Mouse (Mus musculus) heart, embryonic 11.5 days (tissue): Measurements from ENCODE around the gene Supt4a. TPM values are rescaled to one million over a fixed set of nuclear protein-coding genes. Genes with fewer than 3 reads are reported as not detected.

Experiments used
- ATAC-seq: fragments of 200-750 bp; cut with Nextera tagmentation; replicated peaks from 2 replicates; pipeline ENCODE4 v1.8.0; 2017; ENCODE audit warnings: moderate library complexity; ENCODE audit not compliant: insufficient number of reproducible peaks, low FRiP score, low TSS enrichment
- H3K27ac ChIP-seq: fragments of 300-500 bp; sonication (generic); 2 replicates; pipeline ENCODE4 v1.5.1; 2014; ENCODE audit warnings: mild to moderate bottlenecking, low read depth, low read length
- H3K27me3 ChIP-seq: fragments of 300-500 bp; sonication (generic); 2 replicates; pipeline ENCODE4 v1.6.1; 2014; ENCODE audit warnings: mild to moderate bottlenecking, low read length, mixed read lengths; ENCODE audit not compliant: control insufficient read depth, insufficient read depth
- H3K36me3 ChIP-seq: fragments of 300-500 bp; sonication (generic); 2 replicates; pipeline ENCODE4 v1.6.1; 2014; ENCODE audit warnings: mild to moderate bottlenecking, low read length, moderate library complexity, mixed read lengths; ENCODE audit not compliant: control insufficient read depth, insufficient read depth
- H3K4me1 ChIP-seq: fragments of 300-500 bp; sonication (generic); 2 replicates; pipeline ENCODE4 v1.6.1; 2014; ENCODE audit warnings: low read length; ENCODE audit not compliant: control insufficient read depth, insufficient read depth
- H3K4me2 ChIP-seq: fragments of 300-500 bp; sonication (generic); 2 replicates; pipeline ENCODE4 v1.6.1; 2014; ENCODE audit warnings: mild to moderate bottlenecking, moderate library complexity
- H3K4me3 ChIP-seq: fragments of 300-500 bp; sonication (generic); 2 replicates; pipeline ENCODE4 v1.5.1; 2014; ENCODE audit warnings: low read depth, low read length
- H3K9ac ChIP-seq: fragments of 300-500 bp; sonication (generic); 2 replicates; pipeline ENCODE4 v1.6.1; 2014; ENCODE audit warnings: mild to moderate bottlenecking, low read depth, low read length, moderate library complexity
- H3K9me3 ChIP-seq: fragments of 300-500 bp; sonication (generic); replicated peaks from 2 replicates; pipeline ENCODE4 v1.6.1; 2016; ENCODE audit warnings: low read length; ENCODE audit not compliant: control insufficient read depth
- WGBS: fragments of 180-500 bp; shearing (Covaris S2); extraction: QIAGEN DNeasy Blood & Tissue Kit; methylation state at CpG from one replicate; pipeline ENCODE4 v1.1.7; 2014; ENCODE audit not compliant: insufficient replicate concordance; 5-methylcytosine and 5-hydroxymethylcytosine counted together
- polyA plus RNA-seq: library from polyadenylated mRNA; unstranded; fragments of >200 nt; fragmentation: Nextera tagmentation; extraction: Ambion mirVana; gene quantifications from 2 replicates; pipeline ENCODE4 v1.2.1, GENCODE M21; 2014

The Supt4a gene
- polyA plus RNA-seq, 1 experiment from 2014 or later = 120 TPM

DNA sequence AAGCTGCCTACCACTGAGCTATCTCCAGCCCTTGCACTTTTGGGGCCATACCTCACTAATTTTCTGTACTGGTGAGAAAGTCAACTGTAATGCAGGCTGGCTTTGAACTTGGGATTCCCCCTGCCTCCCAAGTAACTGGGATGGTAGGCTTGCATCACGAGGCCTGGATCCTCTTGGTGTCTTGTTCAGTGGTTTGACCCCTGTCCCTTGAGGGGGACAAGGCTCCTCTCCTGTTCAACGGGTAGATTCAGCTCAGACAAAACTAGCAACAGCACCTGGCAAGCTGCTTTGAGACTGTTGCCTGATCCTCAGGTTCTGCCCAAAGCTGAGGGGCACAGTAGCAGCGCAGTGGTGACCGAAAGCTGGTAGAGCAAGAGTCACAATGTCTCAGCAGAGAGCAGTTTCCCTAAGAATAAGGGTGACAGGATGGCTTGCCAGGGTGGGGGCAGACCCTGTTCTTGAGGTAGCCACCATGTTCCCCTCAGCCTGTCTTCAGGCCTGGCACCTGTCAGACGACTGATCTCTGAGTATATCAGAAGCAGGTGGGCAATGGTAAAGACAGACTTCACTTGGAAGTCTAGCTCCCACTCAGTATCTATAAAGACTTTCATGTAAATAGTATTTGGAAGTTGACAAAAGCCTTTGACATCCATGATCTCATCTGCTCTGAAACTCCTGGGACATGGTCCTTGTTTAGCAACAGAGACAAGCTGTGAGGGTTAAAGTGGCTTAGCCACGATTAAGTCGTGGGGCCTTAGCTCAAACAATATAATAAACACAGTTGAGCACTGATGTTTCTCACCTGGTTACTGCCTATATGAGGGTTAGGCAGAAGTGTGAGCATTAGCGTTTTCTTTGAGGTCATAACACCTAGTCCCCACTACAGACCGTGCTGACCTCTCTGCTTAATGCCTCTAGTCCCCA is 8.5 kb downstream of the Supt4a start:
- H3K9ac ChIP-seq = no peak overlapping the region
- H3K4me2 ChIP-seq = no peak overlapping the region
- peaks cover 7% of the 10 kb centered on the region; the same call in 1 of the 2 replicates for H3K36me3 ChIP-seq
- H3K27me3 ChIP-seq = no peaks in the 10 kb centered on the region
- no peak overlapping the region for H3K4me3 ChIP-seq
- WGBS = 76% methylated on average over 9 of the region's 9 CpGs
- no peak overlapping the region for H3K27ac ChIP-seq
- ATAC-seq = no peak
- H3K4me1 ChIP-seq = no peaks in the 10 kb centered on the region; the same call in 1 of the 2 replicates
- H3K9me3 ChIP-seq = no peaks in the 10 kb centered on the region

GRCm38 (mm10) chr11:87747312-87747711 is 10.0 kb downstream of the Supt4a start:
- no peak overlapping the region for H3K4me2 ChIP-seq
- no peaks in the 10 kb centered on the region for H3K27me3 ChIP-seq
- no peaks in the 10 kb centered on the region for H3K9me3 ChIP-seq
- no peak overlapping the region for H3K4me3 ChIP-seq
- H3K27ac ChIP-seq = no peak overlapping the region
- H3K4me1 ChIP-seq = no peaks in the 10 kb centered on the region; the same call in 1 of the 2 replicates
- ATAC-seq = no peak
- no peak overlapping the region for H3K9ac ChIP-seq
- H3K36me3 ChIP-seq = peaks cover 7% of the 10 kb centered on the region; the same call in 1 of the 2 replicates
- 91% methylated on average over 4 of the region's 5 CpGs for WGBS

DNA sequence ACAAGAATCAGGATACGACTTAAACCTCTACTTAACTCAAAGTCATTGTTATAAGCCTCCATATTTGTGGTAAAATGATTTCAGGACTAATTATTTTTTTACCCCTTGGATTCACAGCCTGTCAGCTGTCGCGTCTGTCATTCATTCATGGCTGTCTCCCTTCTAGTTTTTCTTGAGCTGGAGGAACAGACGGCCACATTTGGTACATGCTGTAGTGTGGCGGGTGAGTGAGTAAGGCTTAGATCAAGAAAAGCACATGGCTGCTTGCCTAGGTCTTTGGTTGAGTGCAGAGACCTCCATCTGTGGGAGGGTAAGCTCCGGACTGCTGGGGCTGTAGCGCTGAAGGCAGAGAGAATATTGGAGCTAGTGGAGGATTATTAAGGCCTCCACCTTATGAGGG is 10.4 kb downstream of the Supt4a start:
- ATAC-seq = no peak
- 88% methylated on average over 7 of the region's 7 CpGs for WGBS
- no peaks in the 10 kb centered on the region for H3K27me3 ChIP-seq
- no peak overlapping the region for H3K4me2 ChIP-seq
- H3K27ac ChIP-seq = peak overlapping the region; percentile 80; the same call in 1 of the 2 replicates
- no peak overlapping the region for H3K4me3 ChIP-seq
- H3K4me1 ChIP-seq = no peaks in the 10 kb centered on the region; the same call in 1 of the 2 replicates
- H3K9me3 ChIP-seq = no peaks in the 10 kb centered on the region
- H3K36me3 ChIP-seq = peaks cover 7% of the 10 kb centered on the region; the same call in 1 of the 2 replicates
- H3K9ac ChIP-seq = no peak overlapping the region

DNA sequence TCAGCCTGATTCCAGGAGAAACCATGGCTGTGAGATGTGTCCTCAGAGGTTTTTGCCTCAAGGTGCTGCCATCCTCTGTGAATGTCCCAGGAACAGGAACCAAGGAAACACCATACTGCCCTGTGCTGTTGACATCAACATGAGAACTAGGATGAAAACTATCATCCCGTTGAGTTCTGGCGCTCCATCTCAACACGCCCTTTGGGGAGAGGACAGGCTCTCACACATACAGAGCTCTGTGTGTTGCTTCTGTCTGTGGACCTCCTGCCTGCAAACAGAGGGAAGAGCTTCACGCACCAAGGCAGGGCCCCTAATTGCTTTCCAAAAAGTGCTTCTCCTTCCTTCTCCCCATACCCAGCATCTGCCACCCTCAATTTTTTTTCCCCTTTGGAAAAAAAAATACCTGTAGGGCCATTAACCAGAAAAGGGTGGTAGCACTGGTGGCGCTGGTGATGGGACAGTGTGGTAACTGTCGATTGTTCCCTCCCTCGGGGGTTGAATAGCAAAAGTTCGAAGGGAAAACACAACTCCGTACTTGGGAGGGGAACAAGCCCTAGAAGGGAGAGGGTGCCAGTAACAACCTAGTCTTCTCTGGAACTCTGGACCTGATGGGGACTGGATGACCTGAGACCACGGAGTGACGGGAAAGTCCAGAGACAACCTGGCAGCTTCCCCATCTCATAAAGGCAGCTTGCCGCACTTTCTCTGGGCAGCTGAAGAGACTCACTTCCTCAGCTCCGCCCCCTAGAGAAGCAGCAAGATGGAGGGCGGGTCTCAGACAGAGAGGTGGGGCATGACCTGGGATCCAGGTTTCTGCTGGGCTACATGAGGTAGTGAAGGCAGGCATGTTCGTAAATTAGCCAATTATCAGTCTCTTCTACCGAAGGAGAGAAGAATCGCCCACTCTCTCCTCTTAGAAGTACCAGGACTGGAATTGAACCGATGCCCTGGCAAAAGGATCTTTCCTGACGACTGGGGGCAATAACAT is 11.1 kb downstream of the Supt4a start:
- Histone ChIP-seq H3K9me3 (no peaks in the 10 kb centered on the region), H3K9ac (peak overlapping the region; percentile 50; the same call in 1 of the 2 replicates), H3K27ac (peak overlapping the region; percentile 80), H3K36me3 (peaks cover 7% of the 10 kb centered on the region; the same call in 1 of the 2 replicates), H3K4me3 (no peak overlapping the region), H3K27me3 (no peaks in the 10 kb centered on the region), H3K4me2 (peak overlapping the region; percentile 30), H3K4me1 (no peaks in the 10 kb centered on the region; the same call in 1 of the 2 replicates)
- 29% methylated on average over 19 of the region's 19 CpGs for WGBS
- peak; percentile 68; the same call in 1 of the 2 replicates for ATAC-seq

GRCm38 (mm10) chr11:87749192-87750042 is 12.1 kb downstream of the Supt4a start:
- H3K36me3 ChIP-seq = peaks cover 2% of the 10 kb centered on the region; the same call in 1 of the 2 replicates
- H3K4me1 ChIP-seq = peaks cover 5% of the 10 kb centered on the region; the same call in 1 of the 2 replicates
- peak overlapping the region; percentile 30 for H3K4me2 ChIP-seq
- no peaks in the 10 kb centered on the region for H3K9me3 ChIP-seq
- H3K27ac ChIP-seq = peak overlapping the region; percentile 80
- WGBS = 34% methylated on average over 18 of the region's 18 CpGs
- H3K9ac ChIP-seq = peak overlapping the region; percentile 50; the same call in 1 of the 2 replicates
- no peak overlapping the region for H3K4me3 ChIP-seq
- peak; percentile 68 for ATAC-seq
- H3K27me3 ChIP-seq = no peaks in the 10 kb centered on the region

- H3K4me3 ChIP-seq = no peak overlapping the region
- H3K9me3 ChIP-seq = no peaks in the 10 kb centered on the region
- ATAC-seq = peak; percentile 76
- H3K27ac ChIP-seq = peak overlapping the region; percentile 80
- H3K9ac ChIP-seq = peak overlapping the region; percentile 18; the same call in 1 of the 2 replicates
- 50% methylated on average over 11 of the region's 11 CpGs for WGBS
- peak overlapping the region; percentile 30; the same call in 1 of the 2 replicates for H3K4me2 ChIP-seq
- no peaks in the 10 kb centered on the region for H3K27me3 ChIP-seq
- H3K36me3 ChIP-seq = no peaks in the 10 kb centered on the region
- peaks cover 5% of the 10 kb centered on the region; the same call in 1 of the 2 replicates for H3K4me1 ChIP-seq
Measured at GRCm38 (mm10) chr11:87750043-87750421, 12.7 kb downstream of the Supt4a start.

DNA sequence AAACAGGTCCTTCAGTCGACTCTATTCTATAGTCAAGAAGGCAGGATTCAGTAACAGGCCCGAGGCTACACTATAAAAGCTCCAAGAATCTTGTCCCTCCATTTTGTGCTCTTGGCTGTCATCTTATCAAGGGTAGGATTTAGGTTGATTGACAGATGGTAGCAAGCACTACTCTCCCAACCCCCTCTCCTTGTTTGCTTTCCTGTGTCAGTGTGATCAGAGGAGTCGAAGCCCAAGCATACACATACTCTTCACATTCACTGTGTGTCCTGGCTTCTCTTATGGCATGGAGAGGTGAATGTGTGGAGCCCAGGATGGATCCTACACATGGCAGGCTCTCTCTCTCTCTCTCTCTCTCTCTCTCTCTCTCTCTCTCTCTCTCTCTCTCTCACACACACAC is 13.2 kb downstream of the Supt4a start:
- 55% methylated on average over 3 of the region's 3 CpGs for WGBS
- Histone ChIP-seq H3K9ac (0 out of 2 replicates have a peak overlapping the region, but pooled peaks have one; percentile 18), H3K27me3 (no peaks in the 10 kb centered on the region), H3K4me1 (peaks cover 5% of the 10 kb centered on the region; the same call in 1 of the 2 replicates), H3K4me3 (no peak overlapping the region), H3K27ac (peak overlapping the region; percentile 80), H3K9me3 (no peaks in the 10 kb centered on the region), H3K4me2 (peak overlapping the region; percentile 11; the same call in 1 of the 2 replicates), H3K36me3 (no peaks in the 10 kb centered on the region)
- no peak for ATAC-seq
